Mouse (Mus musculus) myocyte (in vitro differentiated cells): ENCODE measurements at regions not wholly inside any gene's neighbourhood (a gene's known extent, or its start where the extent isn't known, plus 50 kb on each side); places are given as distances from the start of the nearest gene placed in this dataset.
A peak's percentile ranks its signal among the peaks of the same experiment; 100 is the strongest.

Experiments used
- H3K27me3 ChIP-seq: one replicate; pipeline ENCODE4 v1.6.1; 2011; ENCODE audit not compliant: control insufficient read depth, insufficient read depth, insufficient read length
- H3K36me3 ChIP-seq: one replicate; pipeline ENCODE4 v1.6.1; 2011; ENCODE audit not compliant: control insufficient read depth, insufficient read depth
- H3K4me2 ChIP-seq: one replicate; pipeline ENCODE4 v1.6.1; 2011; ENCODE audit warnings: low read depth, control low read depth
- H3K4me3 ChIP-seq: one replicate; pipeline ENCODE4 v1.5.1; 2011; ENCODE audit warnings: mild to moderate bottlenecking, control low read depth, moderate library complexity
- H3K79me2 ChIP-seq: one replicate; pipeline ENCODE4 v1.6.1; 2011; ENCODE audit not compliant: control insufficient read depth, insufficient read depth
- H3ac ChIP-seq: one replicate; pipeline ENCODE4 v1.6.1; 2011; ENCODE audit not compliant: control insufficient read depth, insufficient read length
- CEBPB ChIP-seq: IDR thresholded peaks from 2 replicates; pipeline ENCODE4 v1.6.1; 2011; ENCODE audit warnings: mild to moderate bottlenecking, moderate library complexity; ENCODE audit not compliant: poor library complexity, insufficient read depth, severe bottlenecking
- E2F4 ChIP-seq: IDR thresholded peaks from one replicate; pipeline ENCODE4 v1.6.1; 2011; ENCODE audit warnings: mild to moderate bottlenecking, control low read depth, moderate library complexity; ENCODE audit not compliant: insufficient read depth
- MAX ChIP-seq: IDR thresholded peaks from one replicate; pipeline ENCODE4 v1.6.1; 2011; ENCODE audit warnings: low read depth, mild to moderate bottlenecking, control low read depth
- MYOD1 ChIP-seq, 3 experiments: IDR thresholded peaks; one replicate each; pipeline ENCODE4 v1.6.1; 2011; ENCODE audit warnings: control low read depth in 2 of 3, low read depth in 2 of 3, mild to moderate bottlenecking in 2 of 3, moderate library complexity in 1 of 3; ENCODE audit not compliant: insufficient read length in 2 of 3, control insufficient read depth in 1 of 3
- MYOG ChIP-seq, 3 experiments: IDR thresholded peaks; one replicate each; pipeline ENCODE4 v1.6.1; 2011; ENCODE audit warnings: control low read depth in 2 of 3, low read depth in 2 of 3, mild to moderate bottlenecking in 2 of 3; ENCODE audit not compliant: insufficient read length in 2 of 3, control insufficient read depth in 1 of 3, insufficient read depth in 1 of 3
- POLR2A ChIP-seq: IDR thresholded peaks from one replicate; pipeline ENCODE4 v1.6.1; 2011; ENCODE audit warnings: low read depth, mild to moderate bottlenecking, control low read depth, moderate library complexity; ENCODE audit not compliant: insufficient read length
- POLR2AphosphoS2 ChIP-seq: IDR thresholded peaks from one replicate; pipeline ENCODE4 v1.6.1; 2011; ENCODE audit warnings: low read depth, control low read depth; ENCODE audit not compliant: insufficient read length
- REST ChIP-seq: IDR thresholded peaks from one replicate; pipeline ENCODE4 v1.6.1; 2011; ENCODE audit warnings: mild to moderate bottlenecking, control low read depth, moderate library complexity; ENCODE audit not compliant: insufficient read depth, insufficient read length
- SRF ChIP-seq: IDR thresholded peaks from one replicate; pipeline ENCODE4 v1.6.1; 2011; ENCODE audit warnings: low read depth; ENCODE audit not compliant: control insufficient read depth, insufficient read length
- TCF12 ChIP-seq: IDR thresholded peaks from one replicate; pipeline ENCODE4 v1.6.1; 2011; ENCODE audit warnings: mild to moderate bottlenecking, control low read depth; ENCODE audit not compliant: poor library complexity, insufficient read depth, severe bottlenecking
- TCF3 ChIP-seq: IDR thresholded peaks from one replicate; pipeline ENCODE4 v1.6.1; 2011; ENCODE audit warnings: low read depth, control low read depth; ENCODE audit not compliant: insufficient read length
- USF1 ChIP-seq: IDR thresholded peaks from one replicate; pipeline ENCODE4 v1.6.1; 2011; ENCODE audit warnings: low read depth, mild to moderate bottlenecking, control low read depth, moderate library complexity

- no peaks in the 10 kb centered on the region for H3K36me3 ChIP-seq
Measured at GRCm38 (mm10) chr3:153077846-153078703, 96.0 kb upstream of the St6galnac5 start.

GRCm38 (mm10) chr3:153072200-153072919 lies 90.3 kb upstream of the St6galnac5 start:
- TF ChIP-seq TCF3 (no peak), POLR2AphosphoS2 (no peak), MYOG (IDR thresholded peaks at IDR 0.05; ENCODE audit: control insufficient read depth in 1 of 3, insufficient read depth in 1 of 3, insufficient read length in 2 of 3, low read depth in 2 of 3) (no peak), REST (no peak), POLR2A (no peak), MYOD1 (IDR thresholded peaks at IDR 0.05; ENCODE audit: control insufficient read depth in 1 of 3, insufficient read length in 2 of 3, low read depth in 2 of 3) (no peak)
- Histone ChIP-seq H3ac (no peak overlapping the region), H3K27me3 (no peaks in the 10 kb centered on the region), H3K79me2 (no peaks in the 10 kb centered on the region), H3K4me2 (no peak overlapping the region), H3K36me3 (no peaks in the 10 kb centered on the region), H3K4me3 (no peak overlapping the region)

More at GRCm38 (mm10) chr3:153077846-153078703, 96.0 kb upstream of the St6galnac5 start:
- TF ChIP-seq USF1 (no peak), MYOD1 (IDR thresholded peaks at IDR 0.05; ENCODE audit: control insufficient read depth in 1 of 3, insufficient read length in 2 of 3, low read depth in 2 of 3) (peak in 1 of 3 experiments; percentile 50)
- Histone ChIP-seq H3K27me3 (no peaks in the 10 kb centered on the region), H3ac (no peak overlapping the region), H3K4me2 (peak overlapping the region; percentile 24), H3K79me2 (no peaks in the 10 kb centered on the region), H3K4me3 (no peak overlapping the region)

- TF ChIP-seq MYOG (IDR thresholded peaks at IDR 0.05; ENCODE audit: control insufficient read depth in 1 of 3, insufficient read depth in 1 of 3, insufficient read length in 2 of 3, low read depth in 2 of 3) (no peak), TCF12 (no peak), CEBPB (no peak), REST (no peak), TCF3 (no peak), USF1 (no peak), POLR2A (no peak), MAX (no peak), SRF (no peak), MYOD1 (IDR thresholded peaks at IDR 0.05; ENCODE audit: control insufficient read depth in 1 of 3, insufficient read length in 2 of 3, low read depth in 2 of 3) (no peak), E2F4 (no peak), POLR2AphosphoS2 (no peak)
- no peaks in the 10 kb centered on the region for H3K79me2 ChIP-seq
- H3K36me3 ChIP-seq: no peaks in the 10 kb centered on the region
- no peak overlapping the region for H3K4me2 ChIP-seq
- no peak overlapping the region for H3K4me3 ChIP-seq
- H3K27me3 ChIP-seq: no peaks in the 10 kb centered on the region
- no peak overlapping the region for H3ac ChIP-seq
Measured at GRCm38 (mm10) chr3:153071549-153071948, 89.5 kb upstream of the St6galnac5 start.

GRCm38 (mm10) chr3:153071123-153071522 lies 89.1 kb upstream of the St6galnac5 start:
- H3K4me3 ChIP-seq: no peak overlapping the region
- TF ChIP-seq TCF12 (no peak), POLR2AphosphoS2 (no peak), REST (no peak)
- H3K27me3 ChIP-seq: no peaks in the 10 kb centered on the region
- no peaks in the 10 kb centered on the region for H3K79me2 ChIP-seq
- H3ac ChIP-seq: no peak overlapping the region
- H3K36me3 ChIP-seq: no peaks in the 10 kb centered on the region
- no peak overlapping the region for H3K4me2 ChIP-seq

GRCm38 (mm10) chr3:153065890-153066289 lies 83.8 kb upstream of the St6galnac5 start:
- no peak overlapping the region for H3ac ChIP-seq
- TF ChIP-seq MYOG (IDR thresholded peaks at IDR 0.05; ENCODE audit: control insufficient read depth in 1 of 3, insufficient read depth in 1 of 3, insufficient read length in 2 of 3, low read depth in 2 of 3) (no peak), SRF (no peak)
- no peak overlapping the region for H3K4me2 ChIP-seq
- no peaks in the 10 kb centered on the region for H3K79me2 ChIP-seq
- H3K36me3 ChIP-seq: no peaks in the 10 kb centered on the region
- H3K4me3 ChIP-seq: no peak overlapping the region
- no peaks in the 10 kb centered on the region for H3K27me3 ChIP-seq
